Mouse (Mus musculus) T-helper 1 cell (primary cell): Measurements from ENCODE around the gene Bbc3.
"Not testable (repeated sequence)": the region's sequence is repeated elsewhere in the genome, so short reads cannot be mapped to it uniquely, and the experiment has no call there.

Experiments
- in situ Hi-C: fragments of 300-600 bp; cut with MboI, MseI; formaldehyde crosslinking; loops from one replicate; pipeline ENCODE4 v1.15.1; 2025; ENCODE audit warnings: high pct_unique_total_duplicates

Bbc3 gene

DNA sequence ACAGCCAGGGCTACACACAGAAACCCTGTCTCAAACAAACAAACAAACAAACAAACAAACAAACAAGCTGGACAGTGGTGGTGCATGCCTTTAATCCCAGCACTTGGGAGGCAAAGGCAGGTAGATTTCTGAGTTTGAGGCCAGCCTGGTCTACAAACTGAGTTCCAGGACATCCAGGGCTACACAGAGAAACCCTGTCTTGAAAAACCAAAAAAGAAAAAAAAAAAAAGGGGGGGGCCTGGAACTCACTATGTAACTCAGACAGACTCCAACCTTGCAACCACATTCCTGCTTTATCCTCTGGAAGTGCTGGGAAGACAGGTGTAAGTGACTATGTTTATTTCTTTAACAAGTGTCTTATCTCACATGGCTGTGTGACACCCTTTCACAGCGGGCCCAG lies at the start of gene Bbc3:
Gene Bbc3 (plus strand): TSS at position 301 of the 400 bp plus-strand sequence.
- in situ Hi-C loops, result not testable (repeated sequence)

- in situ Hi-C loops, result no loop called here
Observed at GRCm38 (mm10) chr7:16259110-16259590, 49.0 kb upstream of the Bbc3 start, which contains the start of gene C5ar1. Gene C5ar1 (minus strand): TSS chr7:16259540.

DNA sequence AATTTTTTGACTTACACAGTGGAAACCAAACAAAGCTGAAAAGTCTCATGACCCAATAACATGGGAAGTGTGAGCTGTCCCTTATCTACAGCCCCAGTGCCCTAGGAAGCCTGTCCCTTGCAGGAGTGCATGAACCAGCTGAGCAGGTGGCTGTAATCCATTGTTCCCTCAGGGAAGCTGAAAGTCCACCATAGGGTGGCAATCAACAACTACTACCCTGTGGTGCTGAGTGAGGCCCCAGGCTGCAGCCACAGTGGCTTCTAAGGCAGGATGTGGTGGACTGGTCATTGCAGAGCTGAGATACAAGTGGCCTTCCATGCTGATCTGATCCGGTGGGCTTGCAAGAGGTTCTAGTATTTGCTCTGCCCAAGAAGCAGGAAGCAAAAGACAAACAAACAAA lies 47.1 kb upstream of the Bbc3 start:
- in situ Hi-C loops, result loop anchor here (5.0 kb wide), 1 partner anchor 69 kb away; no protein-coding TSS in a partner anchor

GRCm38 (mm10) chr7:16263015-16263787 lies 45.0 kb upstream of the Bbc3 start:
- in situ Hi-C loops, result loop anchor here (5.0 kb wide), 1 partner anchor 71 kb away; no protein-coding TSS in a partner anchor

DNA sequence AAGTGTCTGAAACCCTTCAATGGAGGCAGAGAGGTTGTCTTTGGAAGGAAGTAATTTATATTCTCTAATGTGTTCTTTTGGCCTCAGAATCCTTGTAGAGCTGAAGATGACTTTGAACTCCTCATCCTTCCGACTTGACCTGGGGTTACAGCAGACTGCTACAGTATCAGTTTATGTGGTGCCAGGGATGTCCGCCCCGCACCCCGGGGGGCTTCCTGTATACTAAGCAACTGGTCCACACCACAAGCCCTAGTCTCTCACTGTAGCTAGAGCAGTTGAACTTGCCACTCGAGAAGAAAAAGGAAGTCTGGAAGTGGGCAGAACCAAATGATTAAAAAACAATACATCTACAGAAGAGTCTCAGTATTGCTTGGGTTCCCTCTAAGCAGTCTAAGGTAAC lies 44.4 kb upstream of the Bbc3 start:
- in situ Hi-C loops, result loop anchor here (5.0 kb wide), 1 partner anchor 72 kb away; no protein-coding TSS in a partner anchor

- in situ Hi-C loops, result no loop called here
Observed at GRCm38 (mm10) chr7:16265856-16266255, 42.3 kb upstream of the Bbc3 start.

DNA sequence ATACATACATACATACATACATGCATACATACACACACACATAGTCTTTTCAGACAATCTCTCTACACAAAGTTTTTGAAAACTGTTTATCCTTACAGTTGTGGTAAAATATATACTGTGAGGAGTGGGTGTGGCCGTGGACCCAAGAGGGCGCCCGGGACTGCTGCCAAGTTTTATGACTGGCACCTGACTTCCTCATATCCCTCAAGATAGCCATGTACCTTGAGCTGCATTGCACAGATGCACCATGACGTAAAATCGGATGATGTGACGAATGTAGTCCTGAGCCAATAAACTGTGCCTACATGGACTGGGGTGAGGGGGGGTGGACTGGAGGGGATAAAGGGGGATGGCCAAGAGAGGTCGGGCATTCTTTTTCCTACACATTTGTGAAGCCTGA lies 41.6 kb upstream of the Bbc3 start:
- in situ Hi-C loops, result not testable (repeated sequence)

DNA sequence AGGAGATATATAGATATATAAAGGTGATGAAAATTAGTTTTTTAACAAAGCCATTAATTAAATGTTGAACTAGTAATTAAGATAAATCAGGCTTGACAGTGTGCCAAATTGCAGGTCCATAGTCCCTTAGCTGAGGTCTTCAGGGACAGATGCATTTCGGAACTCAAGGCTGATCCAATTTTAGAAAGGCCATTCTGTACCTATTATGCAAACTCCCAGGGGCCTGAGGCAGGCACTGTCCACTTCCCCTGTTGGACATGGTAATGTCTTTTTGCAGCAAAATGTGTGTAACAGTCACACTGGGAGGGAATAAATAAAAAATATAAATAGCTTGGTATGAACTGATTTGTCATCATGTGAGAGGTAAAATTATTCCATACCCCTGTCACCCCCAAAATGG lies 37.1 kb upstream of the Bbc3 start:
- in situ Hi-C loops, result no loop called here

DNA sequence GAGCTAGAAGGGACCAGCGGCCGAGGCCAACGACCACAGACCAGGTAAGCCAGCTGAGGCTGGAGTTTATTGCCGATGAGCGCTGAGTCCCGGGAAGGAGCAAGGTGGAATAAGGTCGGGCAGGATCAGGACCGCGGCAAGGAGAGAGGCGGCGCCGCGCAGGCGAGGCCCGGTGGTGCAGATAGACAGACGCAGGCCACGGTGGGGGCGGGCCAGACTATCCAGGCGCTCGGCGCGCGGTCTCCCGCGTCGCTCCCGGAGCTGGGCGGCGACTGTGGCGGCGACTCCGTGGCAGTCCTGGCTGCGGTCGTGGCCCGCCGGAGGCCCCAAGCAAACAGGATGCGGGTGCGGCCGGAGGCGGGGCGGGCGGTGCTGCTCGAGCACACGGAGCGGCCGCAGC lies 35.5 kb upstream of the Bbc3 start:
- in situ Hi-C loops, result no loop called here

GRCm38 (mm10) chr7:16273081-16273765 lies 35.0 kb upstream of the Bbc3 start, which contains the start of gene Inafm1:
Gene Inafm1 (minus strand): TSS chr7:16273617.
- in situ Hi-C loops, result no loop called here

DNA sequence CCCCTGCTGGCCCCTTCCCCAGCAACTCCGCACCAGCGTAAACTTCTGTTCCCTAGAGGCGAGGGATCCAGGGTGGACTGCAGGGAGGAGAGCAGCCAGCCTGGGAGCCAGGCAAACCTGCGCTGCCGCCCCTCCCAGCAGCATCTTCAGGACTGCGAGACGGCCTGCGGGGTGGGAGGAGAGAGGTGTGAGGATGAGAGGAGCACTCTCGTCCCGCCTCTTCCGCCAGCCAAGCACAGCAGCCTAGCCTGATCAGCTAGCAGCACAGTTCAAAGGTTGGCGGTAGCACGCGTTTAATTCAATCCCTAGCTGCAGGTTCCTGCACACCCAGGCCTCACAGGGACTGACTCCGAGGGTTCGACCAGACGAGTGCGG lies 34.4 kb upstream of the Bbc3 start:
- in situ Hi-C loops, result no loop called here

- in situ Hi-C loops, result no loop called here
Observed at GRCm38 (mm10) chr7:16274922-16275890, 33.0 kb upstream of the Bbc3 start.

DNA sequence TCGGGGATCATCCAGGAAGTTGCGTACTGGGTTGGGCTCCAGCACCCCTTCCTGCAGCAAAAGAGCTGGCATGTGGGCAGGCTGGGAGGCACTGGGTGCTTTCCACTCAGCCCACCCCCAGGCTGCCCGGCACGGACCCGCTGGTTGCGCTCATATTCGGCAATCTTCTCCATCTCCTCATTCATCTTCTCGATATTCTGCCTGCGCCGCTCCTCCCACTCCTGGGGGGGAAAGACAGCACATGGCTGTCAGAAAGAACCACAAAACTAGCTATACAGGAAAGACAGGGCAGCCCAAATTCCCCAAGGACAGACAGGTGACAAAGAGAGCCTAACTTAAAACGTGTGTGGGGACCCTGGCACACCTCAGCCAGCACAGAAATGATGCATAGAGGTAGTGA lies 27.5 kb upstream of the Bbc3 start:
- in situ Hi-C loops, result no loop called here

DNA sequence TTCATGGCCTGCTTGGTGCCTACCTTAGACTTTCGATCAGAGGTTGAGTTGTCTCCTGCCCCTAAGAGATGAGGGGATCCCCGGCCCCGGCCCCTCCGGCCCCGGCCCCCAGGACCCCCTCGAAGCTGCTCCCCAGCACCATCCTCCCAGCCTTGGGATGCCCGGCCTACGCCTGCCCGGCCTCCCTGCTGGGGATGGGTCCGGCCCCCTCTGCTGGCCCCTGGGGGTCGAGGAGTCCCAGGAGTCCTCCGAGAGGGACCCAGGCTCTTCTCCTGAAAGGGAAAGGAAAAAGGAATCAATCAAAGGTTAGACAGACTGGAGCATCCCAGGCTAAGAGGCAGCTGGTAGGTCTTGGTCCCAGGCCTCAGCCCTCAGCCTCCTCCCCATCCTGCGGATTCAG lies 25.9 kb upstream of the Bbc3 start:
- in situ Hi-C loops, result no loop called here

GRCm38 (mm10) chr7:16284001-16284400 lies 24.2 kb upstream of the Bbc3 start:
- in situ Hi-C loops, result no loop called here

- in situ Hi-C loops, result no loop called here
Observed at GRCm38 (mm10) chr7:16284904-16285303, 23.3 kb upstream of the Bbc3 start.

GRCm38 (mm10) chr7:16285450-16286025 lies 22.7 kb upstream of the Bbc3 start:
- in situ Hi-C loops, result no loop called here

GRCm38 (mm10) chr7:16286026-16286961 lies 21.9 kb upstream of the Bbc3 start, which contains the start of gene Ccdc9:
Gene Ccdc9 (minus strand): TSS chr7:16286795.
- in situ Hi-C loops, result no loop called here

GRCm38 (mm10) chr7:16287016-16287415 lies 21.2 kb upstream of the Bbc3 start:
- in situ Hi-C loops, result no loop called here

- in situ Hi-C loops, result no loop called here
Observed at GRCm38 (mm10) chr7:16287791-16288190, 20.4 kb upstream of the Bbc3 start.
